Mouse (Mus musculus): ENCODE results near the gene Ap3b1.

- TF ChIP-seq POLR2A (IDR thresholded peaks at IDR 0.05; ENCODE audit: borderline replicate concordance, extremely low read depth, insufficient read depth, insufficient read length, poor library complexity, severe bottlenecking), result no peak
- TF ChIP-seq CTCF (IDR thresholded peaks at IDR 0.05; ENCODE audit: borderline replicate concordance, extremely low read depth, insufficient read depth, insufficient read length), result no peak
Measured at GRCm38 (mm10) chr13:94607861-94608223, 249.1 kb downstream of the Ap3b1 start.
